Mouse (Mus musculus) activated CD4-positive, CD25-positive, alpha-beta regulatory T cell, adult 4 months (primary cell): ENCODE data around the gene Zcchc10. TPM values are rescaled to one million over a fixed set of nuclear protein-coding genes. Genes with fewer than 3 reads are reported as not detected.

ENCODE experiments used
- polyA plus RNA-seq, 2 experiments: library from polyadenylated mRNA; unstranded; fragments of 100-300 nt; shearing (Covaris generic); gene quantifications; one replicate each; pipeline ENCODE4 v1.2.1; 2017

Zcchc10 gene
- polyA plus RNA-seq, 2 experiments from 2014 or later, result 25.2 to 27.5 TPM

Other genes with a start within 250 kb of the Zcchc10 start
- 10 to 100 TPM; 22.3 to 33.7 TPM for gene Hspa4, start 24.2 kb upstream of the Zcchc10 start, polyA plus RNA-seq
- 10 to 100 TPM in 1 of 2 experiments, 1 to 10 TPM in 1; 9.6 to 16.4 TPM for gene Aff4, start 26.2 kb downstream of the Zcchc10 start, polyA plus RNA-seq
- not detected for gene Leap2, start 98.5 kb downstream of the Zcchc10 start, polyA plus RNA-seq
- gene Uqcrq, start 106.2 kb downstream of the Zcchc10 start, polyA plus RNA-seq, result 100 to 1,000 TPM; 427 to 519 TPM
- gene Gdf9, start 106.3 kb downstream of the Zcchc10 start, polyA plus RNA-seq, result under 1 TPM in 1 of 2 experiments, not detected in 1; 0.37 TPM
- gene Gm10447, start 132.4 kb downstream of the Zcchc10 start, polyA plus RNA-seq, result under 1 TPM in 1 of 2 experiments, not detected in 1; 0.33 TPM
- gene Shroom1, start 132.5 kb downstream of the Zcchc10 start, polyA plus RNA-seq, result under 1 TPM in 1 of 2 experiments, not detected in 1; 0.36 TPM
- not detected for gene Gm9837, start 145.8 kb downstream of the Zcchc10 start, polyA plus RNA-seq
- gene Gm9945, start 155.5 kb downstream of the Zcchc10 start, polyA plus RNA-seq, result not detected
- not detected for gene Sowaha, start 155.6 kb downstream of the Zcchc10 start, polyA plus RNA-seq
- 1 to 10 TPM; 1.0 to 1.4 TPM for gene Sept8, start 194.6 kb downstream of the Zcchc10 start, polyA plus RNA-seq
- 1 to 10 TPM; 5.9 to 7.8 TPM for gene Kif3a, start 242.7 kb downstream of the Zcchc10 start, polyA plus RNA-seq